Mouse (Mus musculus) megakaryocyte, embryonic 14.5 days (primary cell): ENCODE results near the gene Larp4.

ENCODE experiments used
- FLI1 ChIP-seq: IDR thresholded peaks from 2 replicates; pipeline ENCODE4 v1.6.1; 2012; ENCODE audit warnings: low read length, inconsistent platforms, mixed read lengths
- GATA1 ChIP-seq: IDR thresholded peaks from 3 replicates; pipeline ENCODE4 v1.6.1; 2012; ENCODE audit warnings: mixed read lengths, low read length, inconsistent platforms, borderline replicate concordance

DNA sequence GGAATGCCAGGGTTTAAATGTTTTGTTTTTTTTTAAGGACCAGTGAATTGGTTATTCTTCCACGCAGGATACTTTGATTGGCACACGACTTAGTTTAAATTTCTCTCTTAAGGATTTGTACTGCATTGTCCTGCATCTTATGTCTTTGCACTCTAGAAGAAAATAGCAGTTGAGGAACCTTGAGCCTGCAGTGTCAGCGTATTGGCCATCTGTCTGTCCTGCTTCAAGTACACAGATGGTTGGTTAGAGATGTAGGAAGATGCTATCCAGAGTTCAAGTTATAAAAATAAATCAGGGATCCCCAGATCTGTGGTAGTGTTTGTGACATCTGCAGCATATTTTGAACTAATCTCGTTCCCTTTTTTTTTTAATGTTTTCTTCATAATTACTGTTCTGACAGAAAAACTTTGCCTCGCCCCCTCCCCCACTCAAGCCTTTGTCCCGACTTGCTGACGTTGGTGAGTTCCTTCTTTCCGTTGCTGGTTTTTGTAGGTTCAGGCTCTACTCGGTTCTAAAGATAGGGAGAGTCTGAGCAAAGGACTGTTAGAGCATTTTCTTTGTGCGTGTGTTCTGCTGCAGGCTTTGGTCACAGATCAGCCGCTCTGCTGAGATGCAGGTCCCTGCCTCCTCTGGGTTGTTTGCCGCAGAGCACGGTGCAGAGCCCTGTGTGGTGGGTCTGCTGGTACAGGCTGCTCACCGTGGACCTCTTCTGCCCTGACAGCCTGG is 70.8 kb downstream of the Larp4 start:
- no peak for TF ChIP-seq GATA1
- TF ChIP-seq FLI1 = no peak
